Mouse (Mus musculus) heart, adult 2 months (tissue): Measurements from ENCODE around the gene Sh2d1a.

ENCODE experiments used
- CTCF ChIP-seq: fragments of 200-600 bp; IDR thresholded peaks from 2 replicates; pipeline ENCODE4 v1.8.1; 2022; ENCODE audit warnings: antibody characterized with exemption, mild to moderate bottlenecking, moderate library complexity
- EP300 ChIP-seq: fragments of 200-500 bp; IDR thresholded peaks from 2 replicates; pipeline ENCODE4 v1.6.1; 2011; ENCODE audit warnings: low read depth, low read length, control low read depth; ENCODE audit not compliant: insufficient read depth
- POLR2A ChIP-seq: fragments of 200-500 bp; IDR thresholded peaks from 2 replicates; pipeline ENCODE4 v1.6.1; 2011; ENCODE audit warnings: mild to moderate bottlenecking, low read depth, low read length, control low read depth; ENCODE audit not compliant: insufficient read depth

- TF ChIP-seq CTCF: no peak
- TF ChIP-seq POLR2A: no peak
- no peak for TF ChIP-seq EP300
These were observed 46.3 kb downstream of the Sh2d1a start for GRCm38 (mm10) chrX:42548513-42548912.
